Mouse (Mus musculus) CD4-positive, CD25-positive, alpha-beta regulatory T cell, adult 2 months (primary cell): ENCODE data around the gene Edc4.
"Not testable (repeated sequence)": the region's sequence is repeated elsewhere in the genome, so short reads cannot be mapped to it uniquely, and the experiment has no call there.

Source experiments
- DNase-seq: peaks from one replicate; pipeline ENCODE4 v3.0.0-alpha.2; 2012; ENCODE audit warnings: low read depth, low spot score

Gene Edc4

DNA sequence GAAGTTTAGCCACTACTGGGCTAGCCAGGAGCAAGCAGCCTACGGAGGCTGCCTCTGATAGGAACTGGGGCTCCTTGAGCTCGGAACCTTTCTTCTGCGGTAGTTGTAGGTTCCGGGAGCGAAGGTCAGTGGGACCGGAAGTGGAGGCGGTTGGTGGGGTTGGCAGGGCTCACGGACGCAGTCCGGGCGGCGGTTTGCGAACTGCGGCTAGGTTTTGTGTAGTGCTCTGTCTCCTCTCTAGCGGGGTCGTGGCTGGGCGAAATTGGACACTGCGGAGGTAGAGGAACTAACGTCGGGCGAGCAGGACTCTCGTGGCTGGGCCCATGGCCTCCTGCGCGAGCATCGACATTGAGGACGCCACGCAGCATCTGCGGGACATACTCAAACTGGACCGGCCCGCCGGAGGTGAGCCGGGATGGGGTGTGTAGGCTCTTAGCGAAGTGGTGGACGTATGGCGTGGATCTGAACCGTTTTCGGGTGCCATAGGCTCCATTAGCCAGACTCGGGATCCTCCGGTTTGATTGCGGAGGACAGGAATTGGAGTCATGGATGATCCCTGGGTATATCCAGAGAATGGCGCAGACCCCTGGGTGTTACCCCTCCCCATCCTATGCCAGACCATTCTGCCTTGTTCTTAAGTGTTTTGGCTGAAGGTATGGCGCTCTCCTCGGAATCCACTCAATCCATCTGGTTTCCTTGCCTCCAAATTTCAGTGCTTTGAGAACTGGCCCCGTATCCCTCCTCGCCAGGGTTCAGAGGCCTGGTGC, at the start of gene Edc4:
Gene Edc4 (plus strand): TSS at position 128 of the 767 bp plus-strand sequence.
- DNase-seq = peak; percentile 89

- DNase-seq = not testable (repeated sequence)
Observed at GRCm38 (mm10) chr8:105833740-105834139, 46.9 kb upstream of the Edc4 start.

DNA sequence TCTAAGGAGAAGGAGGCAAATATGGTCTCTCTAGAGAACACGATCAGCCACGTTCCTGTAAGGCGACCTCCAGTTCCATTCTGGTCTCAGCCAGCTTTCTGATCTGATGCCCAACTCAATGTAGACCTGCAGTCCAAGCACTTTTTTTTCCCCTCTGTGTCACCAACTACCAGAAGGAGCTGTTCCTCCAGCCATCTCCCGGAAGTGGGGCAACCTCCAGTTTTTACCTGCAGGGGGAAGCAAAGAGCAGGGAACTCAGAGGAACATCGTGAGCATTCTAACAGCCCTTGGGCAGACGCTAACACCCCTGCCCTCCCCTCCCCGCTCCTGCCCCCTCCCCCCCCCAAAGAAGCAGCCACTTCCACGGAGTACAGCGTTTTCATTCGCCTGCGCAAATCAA, 45.4 kb upstream of the Edc4 start:
- DNase-seq = peak; percentile 90

DNA sequence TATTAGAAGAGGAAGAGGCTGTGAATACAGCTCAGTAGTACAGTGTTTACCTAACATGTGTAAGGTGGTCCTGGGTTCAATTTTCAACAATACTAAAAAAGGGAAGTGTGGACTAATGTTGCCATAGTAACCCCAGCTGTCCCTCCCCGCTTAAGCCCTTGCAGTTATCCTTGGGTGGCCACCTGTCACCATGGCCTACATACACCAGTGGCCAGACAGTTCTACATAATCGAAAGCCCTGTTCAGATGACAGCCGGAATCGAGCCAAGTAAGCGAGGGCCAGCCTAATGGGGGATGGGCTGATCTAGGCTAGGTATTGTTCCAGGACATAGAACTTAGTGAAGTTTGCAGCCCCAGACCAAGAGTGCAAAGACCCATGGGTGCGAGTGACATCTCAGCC, 43.7 kb upstream of the Edc4 start:
- DNase-seq = no peak

DNA sequence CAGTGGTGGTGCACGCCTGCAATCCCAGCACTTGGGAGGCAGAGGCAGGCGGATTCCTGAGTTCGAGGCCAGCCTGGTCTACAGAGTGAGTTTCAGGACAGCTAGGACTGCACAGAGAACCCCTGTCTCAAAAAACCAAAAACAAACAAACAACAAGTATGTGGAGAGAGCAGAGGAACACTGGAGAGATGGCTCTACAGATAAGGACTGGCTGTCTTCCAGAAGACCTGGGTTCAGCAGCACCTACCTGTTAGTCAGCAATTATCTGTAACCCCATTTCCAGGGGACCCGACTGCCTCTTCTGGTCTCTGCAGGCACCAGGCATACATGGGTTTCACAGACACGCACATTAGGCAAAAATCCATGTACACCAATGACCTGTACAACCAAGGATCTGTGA, 41.5 kb upstream of the Edc4 start:
- no peak for DNase-seq

DNA sequence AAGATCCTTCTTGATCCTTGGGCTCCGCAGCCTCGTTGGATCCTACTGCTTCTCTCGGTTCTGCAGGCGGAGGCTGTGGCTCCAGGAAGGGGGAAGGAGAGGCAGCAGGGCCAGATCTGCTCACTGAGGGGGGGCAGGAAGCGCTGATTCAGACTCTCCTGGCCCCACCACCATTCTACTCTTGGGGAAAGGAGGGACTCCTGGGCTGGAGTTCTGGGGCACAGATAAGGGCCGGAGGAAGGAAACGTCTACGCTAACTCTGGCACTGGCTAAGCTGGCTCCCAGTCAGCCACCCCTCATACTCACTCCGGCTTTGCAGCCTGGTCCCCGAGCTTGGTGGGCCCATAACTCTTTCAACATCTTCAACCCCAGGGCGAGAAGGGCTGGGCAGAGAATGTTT, 34.0 kb upstream of the Edc4 start:
- DNase-seq = no peak

- DNase-seq = no peak
Observed at GRCm38 (mm10) chr8:105850014-105850413, 30.7 kb upstream of the Edc4 start.

- no peak for DNase-seq
Observed at GRCm38 (mm10) chr8:105850611-105851010, 30.1 kb upstream of the Edc4 start.

GRCm38 (mm10) chr8:105851651-105852143, 29.0 kb upstream of the Edc4 start:
- peak; percentile 93 for DNase-seq

- no peak for DNase-seq
Observed at GRCm38 (mm10) chr8:105852146-105852729, 28.4 kb upstream of the Edc4 start.

- DNase-seq = no peak
Observed at GRCm38 (mm10) chr8:105853178-105853577, 27.5 kb upstream of the Edc4 start, which contains the start of gene Cenpt. Cenpt (minus strand) TSS chr8:105853278.

DNA sequence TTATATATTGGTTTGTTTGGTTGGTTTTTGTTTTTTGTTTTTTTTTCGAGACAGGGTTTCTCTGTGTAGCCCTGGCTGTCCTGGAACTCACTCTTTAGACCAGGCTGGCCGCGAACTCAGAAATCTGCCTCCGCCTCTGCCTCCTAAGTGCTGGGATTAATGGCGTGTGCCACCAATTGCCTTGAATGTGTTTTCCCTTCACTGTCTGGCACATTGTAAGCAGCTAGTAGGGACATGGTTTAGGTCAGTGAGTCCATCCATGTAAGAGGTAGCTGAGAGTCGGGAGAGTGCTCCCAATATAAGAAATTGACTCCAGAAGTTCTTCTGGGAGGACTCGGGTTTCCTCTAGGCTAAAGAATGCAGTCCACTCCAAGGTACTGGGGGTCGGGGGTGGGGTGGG, 26.4 kb upstream of the Edc4 start:
- no peak for DNase-seq

DNA sequence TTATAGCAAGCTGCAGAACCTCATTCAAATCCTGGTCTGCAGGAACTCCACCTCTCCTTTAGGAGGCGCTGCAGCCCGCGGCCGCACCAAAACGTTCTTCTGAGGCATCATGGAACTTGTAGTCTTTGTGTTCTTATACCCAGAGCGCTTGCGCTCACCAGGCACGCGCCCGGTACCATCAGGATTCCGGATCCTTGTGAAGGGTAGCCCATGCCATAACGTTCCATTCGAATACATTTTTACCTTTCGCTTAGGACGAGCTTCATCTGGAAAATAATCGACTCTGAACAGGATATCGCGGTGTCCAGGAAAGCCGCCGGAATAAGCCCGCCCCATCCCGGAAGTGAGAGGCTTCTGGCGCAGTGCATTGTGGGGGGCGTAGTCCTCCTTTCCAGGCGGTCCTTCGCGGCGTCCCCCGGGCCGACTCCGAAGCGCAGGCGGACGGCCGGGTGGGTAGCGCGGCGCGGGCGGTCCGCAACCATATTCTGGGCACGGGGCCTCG, 25.9 kb upstream of the Edc4 start, which contains the start of gene Thap11:
Gene Thap11 (plus strand): TSS at position 418 of the 502 bp plus-strand sequence.
- peak; percentile 93 for DNase-seq

- no peak for DNase-seq
Observed at GRCm38 (mm10) chr8:105855248-105856167, 25.2 kb upstream of the Edc4 start.

DNA sequence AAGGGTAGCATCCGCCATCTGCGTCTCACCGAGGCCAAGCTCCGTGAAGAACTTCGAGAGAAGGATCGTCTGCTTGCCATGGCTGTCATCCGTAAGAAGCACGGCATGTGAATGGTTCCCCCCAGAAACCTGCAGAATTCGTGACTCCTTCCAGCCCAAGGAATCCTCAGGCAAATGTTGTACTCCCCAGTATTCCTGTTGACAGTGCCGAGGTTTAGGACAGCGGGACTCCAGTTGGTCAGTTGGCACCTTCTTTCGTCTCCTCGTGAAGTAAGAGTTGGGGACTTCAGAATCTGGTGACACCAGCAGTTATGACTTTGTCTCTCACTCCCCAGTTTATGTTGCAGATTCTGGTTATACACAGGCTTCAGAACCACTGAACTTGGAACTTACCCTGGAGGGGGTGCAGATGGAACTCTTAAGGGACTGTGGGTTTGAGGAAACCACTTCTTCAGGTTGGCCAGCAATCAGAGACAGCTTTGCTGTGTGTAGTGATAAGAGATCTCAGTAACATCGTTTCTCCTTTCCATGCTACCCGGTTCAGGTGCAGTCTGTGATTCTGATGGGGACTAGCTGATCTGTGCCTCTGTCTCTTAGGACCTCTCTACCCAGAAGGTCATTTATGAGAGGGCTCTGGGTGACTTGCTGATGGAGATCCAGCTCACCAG, 24.4 kb upstream of the Edc4 start:
- DNase-seq = no peak

DNA sequence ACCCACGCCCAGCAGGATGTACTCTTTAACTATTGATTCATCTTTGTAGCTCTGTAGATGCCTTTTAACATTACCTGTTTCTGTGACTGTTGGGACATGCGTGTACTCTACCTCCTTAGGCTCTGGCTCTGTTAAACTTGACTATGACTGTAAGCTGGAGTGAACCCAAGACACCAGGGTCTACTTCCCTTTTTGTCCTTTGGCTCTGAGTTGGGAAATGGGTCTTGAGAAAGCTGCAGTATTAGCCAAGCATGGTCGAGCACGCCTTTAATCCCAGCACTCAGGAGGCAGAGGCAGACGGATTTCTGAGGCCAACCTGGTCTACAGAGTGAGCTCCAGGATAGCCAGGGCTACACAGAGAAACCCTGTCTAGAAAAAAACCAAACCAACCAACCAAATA, 22.2 kb upstream of the Edc4 start:
- no peak for DNase-seq

- DNase-seq = no peak
Observed at GRCm38 (mm10) chr8:105859314-105859713, 21.4 kb upstream of the Edc4 start.

- DNase-seq = peak; percentile 94
Observed at GRCm38 (mm10) chr8:105860143-105860981, 20.3 kb upstream of the Edc4 start, which contains the start of gene Nutf2. Nutf2 (plus strand) TSS chr8:105860580.

DNA sequence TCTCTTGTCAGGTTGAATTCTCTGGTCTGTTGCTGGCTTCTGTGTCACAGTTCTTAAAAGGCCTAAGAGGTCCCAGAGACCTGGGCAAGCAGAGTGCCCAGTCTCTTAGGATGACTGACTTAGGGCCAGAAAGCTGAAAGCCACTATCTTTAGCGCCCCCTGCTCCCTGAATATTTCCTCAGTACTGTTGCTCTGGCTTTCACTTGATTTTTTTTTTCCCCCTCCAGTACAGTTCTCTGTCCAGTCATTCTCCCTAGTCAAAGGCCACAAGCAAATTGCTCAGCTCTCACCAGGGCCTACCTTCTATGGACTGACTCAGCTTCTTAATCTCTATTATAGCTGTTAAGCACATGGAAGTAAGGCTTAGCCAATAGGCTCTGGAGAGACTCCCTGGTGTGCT, 18.7 kb upstream of the Edc4 start:
- DNase-seq = peak; percentile 39

DNA sequence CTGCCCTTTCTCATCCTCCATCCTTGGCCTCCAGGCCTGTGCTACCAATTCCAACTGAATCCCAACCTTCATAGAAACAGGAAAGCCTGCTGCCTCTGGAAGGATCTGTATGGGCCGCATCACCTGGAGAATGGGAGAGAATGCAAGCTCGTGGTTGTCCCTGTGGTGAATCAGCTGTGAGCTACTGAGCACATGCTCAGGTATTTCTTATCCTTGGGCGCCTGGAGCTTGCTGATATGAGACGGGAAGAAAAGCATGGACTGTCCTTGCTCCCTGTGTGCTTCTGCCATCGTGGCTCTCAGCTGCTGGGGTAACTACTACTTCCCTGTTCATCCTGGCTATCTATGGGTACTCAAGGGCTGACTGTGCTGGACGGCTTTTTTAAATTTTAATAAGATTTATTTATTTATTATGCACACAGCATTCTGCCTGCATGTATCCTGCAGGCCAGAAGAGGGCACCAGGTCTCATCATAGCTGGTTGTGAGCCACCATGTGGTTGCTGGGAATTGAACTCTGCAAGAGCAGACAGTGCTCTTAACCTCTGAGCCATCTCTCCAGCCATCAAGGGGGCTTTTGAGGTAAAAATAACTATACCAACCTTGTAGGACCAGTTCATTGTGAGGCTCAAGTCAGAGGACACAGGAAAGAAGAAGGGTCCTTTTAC, 14.2 kb upstream of the Edc4 start:
- peak; percentile 34 for DNase-seq
